Mouse (Mus musculus): Measurements from ENCODE around the gene Pxmp4. TPM values are rescaled to one million over a fixed set of nuclear protein-coding genes. Genes with fewer than 3 reads are reported as not detected.
A peak's percentile ranks its signal among the peaks of the same experiment; 100 is the strongest.

Pxmp4 gene
- polyA plus RNA-seq, 1 experiment from 2014 or later: 18.5 TPM

DNA sequence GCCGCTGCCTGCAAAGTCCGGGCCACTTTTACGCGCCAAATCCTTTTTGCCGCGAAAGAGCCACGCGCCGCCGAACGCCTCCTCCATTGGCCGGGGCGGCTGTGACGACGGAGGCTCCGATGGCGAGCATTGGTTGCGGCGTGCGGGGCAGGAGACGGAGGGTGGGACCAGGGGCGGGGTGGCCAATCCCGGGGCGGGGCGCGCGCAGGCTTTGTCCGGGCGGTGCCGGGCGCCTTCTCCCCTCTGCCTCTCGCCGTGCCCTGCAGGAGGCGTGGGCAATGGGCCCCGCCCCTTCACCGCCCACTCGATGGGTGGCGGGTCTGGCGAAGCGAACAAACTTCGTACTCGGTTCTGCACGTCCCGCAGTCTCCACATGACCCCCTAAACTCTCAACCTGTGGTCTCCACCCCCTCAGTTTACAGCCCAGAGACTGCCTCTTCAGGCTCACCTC is 33.6 kb downstream of the Pxmp4 start, which contains the start of gene E2f1:
E2f1 (minus strand) TSS at position 57 of the 451 bp plus-strand sequence.
- no peaks in the 10 kb centered on the region for H3K9me3 ChIP-seq (ENCODE audit: control insufficient read depth, low read length)
- H3K4me3 ChIP-seq (replicated peaks; ENCODE audit: low read length): peak within 1 kb of the TSS; percentile 74
- 0 out of 2 replicates have a peak, but pooled peaks cover 4% of the 10 kb centered on the region for H3K4me1 ChIP-seq (replicated peaks; ENCODE audit: control insufficient read depth, insufficient read depth, low read length)
- H3K4me2 ChIP-seq (replicated peaks): peak within 1 kb of the TSS; percentile 94
- ATAC-seq (ENCODE audit: low FRiP score): peak; percentile 99
- DNase-seq (ENCODE audit: low spot score): peak; percentile 94
- no peaks in the 10 kb centered on the region for H3K36me3 ChIP-seq (replicated peaks; ENCODE audit: control insufficient read depth, insufficient read depth)
- no peaks in the 10 kb centered on the region for H3K27me3 ChIP-seq (ENCODE audit: control insufficient read depth, insufficient read depth, low read length)
- peak within 1 kb of the TSS; percentile 50 for H3K27ac ChIP-seq
- WGBS: under 1% methylated on average over 42 of the region's 44 CpGs
- H3K9ac ChIP-seq: peak within 1 kb of the TSS; percentile 54

DNA sequence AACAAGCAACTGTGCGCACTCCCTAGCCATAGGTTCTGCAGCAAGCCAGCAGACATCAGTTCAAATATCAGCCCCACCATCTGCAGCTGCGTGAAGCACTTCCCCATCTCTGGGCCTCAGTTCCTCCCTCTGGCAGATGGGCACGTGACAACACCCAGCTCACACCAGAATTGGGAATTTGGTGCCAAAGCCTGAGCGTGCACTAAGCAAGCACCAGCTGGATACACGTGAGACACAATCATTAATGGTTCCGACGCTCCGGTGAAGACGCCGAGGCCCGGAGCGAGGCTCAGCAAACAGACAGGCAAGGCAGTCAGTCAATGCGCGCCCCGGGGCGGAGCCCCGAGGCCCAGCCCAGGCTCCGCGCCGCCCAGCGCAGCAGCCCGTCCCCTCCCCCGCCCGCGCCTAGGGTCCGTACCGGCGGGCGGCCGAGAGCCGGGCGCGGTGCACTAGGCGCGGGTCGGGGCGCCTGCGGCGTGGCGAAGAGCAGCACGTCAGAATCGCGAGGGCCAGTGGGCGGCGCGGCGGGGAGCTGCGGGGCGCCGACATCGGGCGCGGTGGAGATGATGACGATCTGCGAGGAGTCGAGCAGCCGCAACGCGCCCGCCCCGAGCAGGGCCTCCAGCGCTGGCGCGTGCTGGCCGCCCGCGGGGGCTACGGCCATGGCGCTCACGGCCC is 34.3 kb downstream of the Pxmp4 start:
- Histone ChIP-seq H3K27me3 (ENCODE audit: control insufficient read depth, insufficient read depth, low read length) (no peaks in the 10 kb centered on the region), H3K4me1 (replicated peaks; ENCODE audit: control insufficient read depth, insufficient read depth, low read length) (0 out of 2 replicates have a peak, but pooled peaks cover 4% of the 10 kb centered on the region), H3K9ac (peak overlapping the region; percentile 54), H3K4me2 (replicated peaks) (peak overlapping the region; percentile 94), H3K27ac (peak overlapping the region; percentile 47), H3K4me3 (replicated peaks; ENCODE audit: low read length) (peak overlapping the region; percentile 74), H3K9me3 (ENCODE audit: control insufficient read depth, low read length) (no peaks in the 10 kb centered on the region), H3K36me3 (replicated peaks; ENCODE audit: control insufficient read depth, insufficient read depth) (no peaks in the 10 kb centered on the region)
- DNase-seq (ENCODE audit: low spot score) (no peak), ATAC-seq (ENCODE audit: low FRiP score) (peak; percentile 49)
- under 1% methylated on average over 59 of the region's 70 CpGs for WGBS

DNA sequence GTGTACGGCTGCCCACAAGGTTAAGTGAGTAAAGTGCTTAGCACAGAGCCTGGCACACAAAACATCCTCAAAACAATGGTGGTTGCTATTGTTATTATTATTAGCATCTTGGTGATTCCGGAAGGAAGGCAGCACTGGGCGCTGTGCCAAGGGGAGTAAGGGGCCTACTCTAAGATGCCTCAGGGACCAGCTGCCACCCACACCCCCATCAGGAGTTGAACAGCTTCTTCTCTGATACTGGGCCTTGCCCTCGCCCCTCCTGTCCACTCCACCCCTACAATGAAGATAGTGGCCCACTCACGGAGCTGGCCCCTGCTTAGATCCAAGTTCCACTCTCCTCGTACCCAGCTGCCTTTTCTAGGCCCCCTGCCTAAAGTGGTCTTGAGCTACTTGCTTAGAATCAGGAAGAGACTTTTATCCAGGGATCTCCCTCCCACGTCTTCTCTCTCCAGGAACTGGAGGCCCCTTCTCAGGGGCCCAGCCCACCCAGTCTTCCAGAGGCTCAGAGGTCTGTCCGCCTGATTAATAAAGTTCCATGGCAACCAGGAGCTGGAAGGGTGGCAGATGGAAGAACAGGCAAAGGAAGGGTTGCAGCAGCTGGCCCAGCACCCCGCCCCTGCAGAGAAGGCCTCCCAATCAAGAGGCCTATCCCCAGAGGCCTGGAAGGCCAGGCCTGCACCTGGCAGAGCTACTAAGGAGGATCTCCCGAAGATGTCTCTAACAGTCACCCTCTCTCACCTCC is 35.0 kb downstream of the Pxmp4 start:
- ATAC-seq (ENCODE audit: low FRiP score): no peak

DNA sequence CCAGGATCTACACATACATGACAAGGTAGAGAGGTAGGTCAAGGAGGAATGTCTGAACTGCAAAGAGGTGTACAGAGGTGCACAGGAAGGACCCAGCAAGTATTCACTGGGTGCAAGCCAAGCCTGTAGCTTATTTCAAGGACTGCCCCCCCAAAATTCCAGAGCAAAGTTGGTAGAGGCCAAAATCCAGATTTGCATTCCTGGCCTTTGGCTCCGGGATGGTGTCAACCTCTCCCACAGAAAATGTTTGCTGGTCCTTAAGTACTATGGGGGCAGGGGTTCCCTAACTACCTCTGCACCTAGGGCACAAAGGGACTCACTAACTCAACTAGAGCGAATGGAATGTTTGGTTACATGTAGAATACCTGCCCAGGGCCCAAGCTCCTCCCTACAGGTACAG is 35.7 kb downstream of the Pxmp4 start:
- Histone ChIP-seq H3K4me2 (replicated peaks) (peak overlapping the region; percentile 94), H3K27ac (peak overlapping the region; percentile 47; the same call in 1 of the 2 replicates), H3K27me3 (ENCODE audit: control insufficient read depth, insufficient read depth, low read length) (no peaks in the 10 kb centered on the region), H3K36me3 (replicated peaks; ENCODE audit: control insufficient read depth, insufficient read depth) (peaks cover 8% of the 10 kb centered on the region; the same call in 1 of the 2 replicates), H3K9me3 (ENCODE audit: control insufficient read depth, low read length) (no peaks in the 10 kb centered on the region), H3K9ac (no peak overlapping the region), H3K4me3 (replicated peaks; ENCODE audit: low read length) (no peak overlapping the region), H3K4me1 (replicated peaks; ENCODE audit: control insufficient read depth, insufficient read depth, low read length) (0 out of 2 replicates have a peak, but pooled peaks cover 4% of the 10 kb centered on the region)
- ATAC-seq (ENCODE audit: low FRiP score): no peak
- DNase-seq (ENCODE audit: low spot score): no peak
- WGBS: 65% methylated on average over 2 of the region's 2 CpGs

More for the DNA sequence above, 35.0 kb downstream of the Pxmp4 start:
- H3K4me2 ChIP-seq (replicated peaks): peak overlapping the region; percentile 94
- H3K9ac ChIP-seq: no peak overlapping the region
- 0 out of 2 replicates have a peak, but pooled peaks cover under 1% of the 10 kb centered on the region for H3K36me3 ChIP-seq (replicated peaks; ENCODE audit: control insufficient read depth, insufficient read depth)
- WGBS: 6% methylated on average over 10 of the region's 10 CpGs
- H3K27me3 ChIP-seq (ENCODE audit: control insufficient read depth, insufficient read depth, low read length): no peaks in the 10 kb centered on the region
- H3K4me1 ChIP-seq (replicated peaks; ENCODE audit: control insufficient read depth, insufficient read depth, low read length): 0 out of 2 replicates have a peak, but pooled peaks cover 4% of the 10 kb centered on the region
- peak overlapping the region; percentile 47 for H3K27ac ChIP-seq
- no peaks in the 10 kb centered on the region for H3K9me3 ChIP-seq (ENCODE audit: control insufficient read depth, low read length)
- no peak for DNase-seq (ENCODE audit: low spot score)
- H3K4me3 ChIP-seq (replicated peaks; ENCODE audit: low read length): peak overlapping the region; percentile 74

DNA sequence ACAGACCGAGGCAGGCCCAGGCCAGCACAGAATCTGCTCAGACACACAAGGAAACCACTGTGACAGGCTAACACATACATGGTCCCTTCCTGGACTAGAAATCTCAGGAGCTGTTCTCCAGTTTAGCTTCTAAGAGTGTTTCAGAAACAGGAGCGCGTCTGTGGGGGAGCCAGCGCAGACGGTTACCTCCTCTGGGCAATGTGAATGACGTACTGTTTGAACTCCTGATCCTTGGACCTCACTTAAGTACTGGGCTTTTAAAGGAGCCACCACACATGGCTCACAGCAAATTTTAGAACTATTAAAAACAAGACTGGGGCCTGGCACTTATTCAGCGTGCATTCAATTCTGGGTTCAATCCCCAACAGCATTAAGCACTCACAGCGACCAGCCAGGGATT is 36.9 kb downstream of the Pxmp4 start:
- DNase-seq (ENCODE audit: low spot score): no peak
- no peak overlapping the region for H3K4me2 ChIP-seq (replicated peaks)
- H3K9me3 ChIP-seq (ENCODE audit: control insufficient read depth, low read length): no peaks in the 10 kb centered on the region
- H3K4me1 ChIP-seq (replicated peaks; ENCODE audit: control insufficient read depth, insufficient read depth, low read length): 0 out of 2 replicates have a peak, but pooled peaks cover 4% of the 10 kb centered on the region
- ATAC-seq (ENCODE audit: low FRiP score): no peak
- no peaks in the 10 kb centered on the region for H3K27me3 ChIP-seq (ENCODE audit: control insufficient read depth, insufficient read depth, low read length)
- 45% methylated on average over 8 of the region's 8 CpGs for WGBS
- H3K36me3 ChIP-seq (replicated peaks; ENCODE audit: control insufficient read depth, insufficient read depth): peaks cover 9% of the 10 kb centered on the region; the same call in 1 of the 2 replicates
- no peak overlapping the region for H3K9ac ChIP-seq
- H3K4me3 ChIP-seq (replicated peaks; ENCODE audit: low read length): no peak overlapping the region
- no peak overlapping the region for H3K27ac ChIP-seq

DNA sequence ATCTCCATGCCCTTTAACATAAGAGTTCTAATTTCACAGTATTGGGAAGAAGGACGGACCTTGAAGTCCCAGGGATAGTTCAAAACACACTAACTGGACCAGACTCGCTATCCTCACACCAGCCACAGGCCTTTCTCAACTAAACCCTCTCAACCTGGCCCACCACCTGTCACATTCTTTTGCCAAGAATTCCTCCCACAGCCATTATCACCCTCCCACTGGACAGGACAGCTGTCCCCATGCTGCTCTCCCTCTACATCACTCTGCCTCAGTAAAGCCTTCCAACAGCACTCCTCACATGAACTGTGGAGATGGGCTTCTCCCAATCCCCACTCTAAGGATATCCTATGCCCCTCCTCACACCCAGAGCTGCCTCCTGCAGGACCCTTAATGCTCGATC is 37.9 kb downstream of the Pxmp4 start:
- Histone ChIP-seq H3K9me3 (ENCODE audit: control insufficient read depth, low read length) (no peaks in the 10 kb centered on the region), H3K9ac (no peak overlapping the region), H3K27ac (no peak overlapping the region), H3K27me3 (ENCODE audit: control insufficient read depth, insufficient read depth, low read length) (no peaks in the 10 kb centered on the region), H3K36me3 (replicated peaks; ENCODE audit: control insufficient read depth, insufficient read depth) (peaks cover 9% of the 10 kb centered on the region), H3K4me1 (replicated peaks; ENCODE audit: control insufficient read depth, insufficient read depth, low read length) (0 out of 2 replicates have a peak, but pooled peaks cover 4% of the 10 kb centered on the region), H3K4me3 (replicated peaks; ENCODE audit: low read length) (no peak overlapping the region), H3K4me2 (replicated peaks) (no peak overlapping the region)
- no peak for DNase-seq (ENCODE audit: low spot score)
- no peak for ATAC-seq (ENCODE audit: low FRiP score)
- WGBS: 72% methylated on average over 3 of the region's 3 CpGs

DNA sequence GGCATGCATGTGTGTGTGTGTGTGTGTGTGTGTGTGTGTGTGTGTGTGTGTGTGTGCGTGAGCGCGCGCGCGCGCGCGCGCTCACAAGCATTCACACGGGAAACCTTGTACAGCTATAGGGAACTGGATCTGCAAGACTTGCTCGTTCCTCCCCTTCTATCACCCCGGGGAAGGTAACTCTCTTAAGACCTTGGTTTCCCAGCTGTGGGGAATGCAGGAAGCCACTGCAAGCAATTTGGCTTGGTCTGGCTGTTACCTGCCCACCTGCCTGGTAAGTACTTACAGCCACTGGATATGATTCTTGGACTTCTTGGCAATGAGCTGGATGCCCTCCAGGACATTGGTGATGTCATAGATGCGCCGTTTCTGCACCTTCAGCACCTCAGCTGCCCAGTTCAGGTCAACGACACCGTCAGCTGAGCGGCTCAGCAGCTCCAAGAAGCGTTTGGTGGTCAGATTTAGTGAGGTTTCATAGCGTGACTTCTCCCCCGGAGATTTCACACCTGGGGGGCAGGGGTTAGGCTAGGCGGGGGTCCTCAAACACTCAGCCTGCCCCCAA is 39.8 kb downstream of the Pxmp4 start:
- no peak for DNase-seq (ENCODE audit: low spot score)
- Histone ChIP-seq H3K27ac (no peak overlapping the region), H3K4me2 (replicated peaks) (no peak overlapping the region), H3K27me3 (ENCODE audit: control insufficient read depth, insufficient read depth, low read length) (no peaks in the 10 kb centered on the region), H3K4me3 (replicated peaks; ENCODE audit: low read length) (no peak overlapping the region), H3K4me1 (replicated peaks; ENCODE audit: control insufficient read depth, insufficient read depth, low read length) (peaks cover 8% of the 10 kb centered on the region; the same call in 1 of the 2 replicates), H3K9me3 (ENCODE audit: control insufficient read depth, low read length) (no peaks in the 10 kb centered on the region), H3K36me3 (replicated peaks; ENCODE audit: control insufficient read depth, insufficient read depth) (peaks cover 9% of the 10 kb centered on the region), H3K9ac (no peak overlapping the region)
- 91% methylated on average over 22 of the region's 22 CpGs for WGBS
- no peak for ATAC-seq (ENCODE audit: low FRiP score)

DNA sequence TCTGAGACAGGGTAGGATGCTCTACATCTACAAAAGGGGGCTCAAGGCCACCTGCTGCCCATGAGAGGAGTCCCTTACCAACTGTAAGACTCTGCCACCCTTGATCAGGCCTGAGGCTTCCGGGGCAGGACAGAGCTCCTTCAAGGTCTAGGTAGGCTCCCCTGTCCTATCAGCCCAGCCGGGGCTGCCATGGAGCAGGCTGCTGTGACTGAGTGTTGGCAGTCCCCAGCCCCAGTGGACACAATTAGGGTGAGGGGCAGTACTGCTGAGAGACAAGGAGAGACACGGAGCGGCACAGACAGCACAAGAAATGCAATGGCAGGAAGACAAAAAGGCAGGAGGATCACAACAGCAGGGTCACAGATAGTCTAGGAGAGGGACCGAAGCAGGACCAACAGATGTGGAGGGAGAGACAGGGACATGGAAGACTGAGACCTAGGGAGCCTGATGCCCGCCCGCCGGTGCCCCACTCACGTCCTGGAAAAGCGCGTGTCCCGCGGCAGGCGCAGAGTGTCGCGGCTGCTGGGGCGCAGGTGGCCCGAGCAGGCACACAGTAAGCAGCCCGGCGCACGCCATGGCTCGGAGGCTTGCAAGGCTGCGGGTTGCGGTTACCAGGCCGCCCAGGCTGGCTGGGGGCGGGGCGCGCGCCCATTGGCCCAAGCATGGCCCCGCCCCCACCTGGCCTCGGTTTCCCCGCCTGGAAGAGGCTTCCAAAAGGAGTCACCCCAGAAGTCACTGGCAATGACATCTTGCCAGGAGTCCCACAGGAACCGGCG is 45.1 kb downstream of the Pxmp4 start, which contains the start of gene Necab3:
Necab3 (minus strand) TSS at position 627 of the 776 bp plus-strand sequence.
- Histone ChIP-seq H3K36me3 (replicated peaks; ENCODE audit: control insufficient read depth, insufficient read depth) (peaks cover 8% of the 10 kb centered on the region), H3K4me1 (replicated peaks; ENCODE audit: control insufficient read depth, insufficient read depth, low read length) (peaks cover 20% of the 10 kb centered on the region), H3K9me3 (ENCODE audit: control insufficient read depth, low read length) (no peaks in the 10 kb centered on the region), H3K9ac (peak within 1 kb of the TSS; percentile 65), H3K4me2 (replicated peaks) (peak within 1 kb of the TSS; percentile 79), H3K4me3 (replicated peaks; ENCODE audit: low read length) (peak within 1 kb of the TSS; percentile 38), H3K27ac (peak within 1 kb of the TSS; percentile 23), H3K27me3 (ENCODE audit: control insufficient read depth, insufficient read depth, low read length) (no peaks in the 10 kb centered on the region)
- ATAC-seq (ENCODE audit: low FRiP score) (peak; percentile 65; the same call in 1 of the 2 replicates), DNase-seq (ENCODE audit: low spot score) (no peak)
- WGBS: 5% methylated on average over 34 of the region's 34 CpGs

Measured in hindbrain, embryonic 14.5 days (tissue).